Mouse (Mus musculus) heart, adult 18-20 months (tissue): ENCODE measurements at regions not wholly inside any gene's neighbourhood (a gene's known extent, or its start where the extent isn't known, plus 50 kb on each side); places are given as distances from the start of the nearest gene placed in this dataset.

Experiments used
- DNase-seq, 2 experiments: peaks; one replicate each; pipeline ENCODE4 v3.0.0; 2021 to 2022; ENCODE audit warnings: mixed read lengths in 1 of 2

DNA sequence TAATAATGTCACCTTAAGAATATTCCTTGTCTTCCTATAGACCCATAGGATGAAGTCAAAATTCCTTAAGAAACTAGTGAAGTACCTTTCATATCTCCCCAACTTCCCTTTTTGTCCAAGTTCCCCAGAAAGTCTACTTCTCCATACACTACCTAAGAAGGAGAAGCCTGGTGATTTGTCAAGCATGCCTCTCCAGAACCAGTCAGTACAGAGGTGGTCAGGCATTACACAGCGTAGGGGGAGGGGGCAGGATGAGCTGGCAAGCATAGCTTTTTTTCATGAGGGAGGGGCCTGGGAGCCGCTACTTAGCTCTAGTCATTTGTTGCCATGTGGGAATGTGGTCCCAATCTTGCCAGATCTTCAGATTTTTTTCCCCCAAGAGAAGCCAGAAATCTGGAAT lies 54.0 kb upstream of the Satb2 start:
- DNase-seq = no peak

DNA sequence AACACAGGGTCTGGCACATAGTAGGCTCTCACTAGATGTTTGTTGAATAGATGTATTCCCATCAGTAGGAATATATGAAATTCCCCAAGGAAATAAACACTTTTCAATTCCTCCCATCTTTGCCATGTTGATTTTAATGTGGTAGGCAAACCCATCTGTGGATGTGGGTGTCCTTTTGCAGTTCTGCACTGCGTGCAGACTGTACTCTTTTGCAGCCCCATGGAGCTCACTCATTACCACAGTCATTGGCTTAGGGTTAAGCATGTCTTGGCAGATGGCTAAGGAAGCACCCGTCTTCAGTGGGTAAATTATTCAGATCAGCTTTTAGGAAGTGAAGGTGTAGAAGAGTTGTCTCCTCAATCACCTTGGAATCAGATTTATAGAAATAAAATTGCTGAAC lies 54.8 kb upstream of the Satb2 start:
- DNase-seq = no peak

DNA sequence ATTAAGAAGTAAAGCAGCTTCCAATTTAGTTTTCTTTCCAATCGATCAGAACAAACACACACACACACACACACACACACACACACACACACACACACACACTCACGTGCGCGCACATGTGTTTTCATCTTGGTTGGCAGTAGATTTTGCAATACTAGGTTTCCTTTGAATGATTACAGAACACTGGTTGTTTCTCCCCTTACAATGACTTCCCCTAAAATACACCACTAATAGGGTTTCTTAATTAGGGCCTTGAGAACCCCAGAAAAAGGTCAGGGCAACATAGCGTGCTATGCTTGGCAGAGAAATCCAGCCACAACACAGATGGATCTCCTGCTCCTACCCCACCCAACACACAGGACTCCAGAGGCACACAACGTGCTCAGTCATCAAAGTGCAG lies 56.0 kb upstream of the Satb2 start:
- no peak for DNase-seq

DNA sequence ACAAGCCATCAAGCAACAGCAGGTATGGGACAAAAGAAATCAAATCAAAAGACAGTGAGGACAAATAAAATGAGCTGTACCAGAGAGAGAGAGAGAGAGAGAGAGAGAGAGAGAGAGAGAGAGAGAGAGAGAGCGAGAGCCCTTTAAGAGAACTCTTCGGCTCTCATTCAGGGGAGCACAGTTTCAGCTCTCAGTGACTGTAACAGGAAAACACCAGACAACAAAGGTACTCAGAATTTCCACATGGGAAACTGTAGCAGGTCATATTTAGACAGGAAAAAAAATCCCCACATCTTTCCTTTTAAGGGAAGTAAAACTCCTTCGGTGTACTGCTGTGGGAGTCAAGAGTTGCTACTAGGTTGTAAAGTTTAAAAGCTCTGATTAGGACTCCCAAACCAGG lies 57.9 kb upstream of the Satb2 start:
- DNase-seq = no peak

DNA sequence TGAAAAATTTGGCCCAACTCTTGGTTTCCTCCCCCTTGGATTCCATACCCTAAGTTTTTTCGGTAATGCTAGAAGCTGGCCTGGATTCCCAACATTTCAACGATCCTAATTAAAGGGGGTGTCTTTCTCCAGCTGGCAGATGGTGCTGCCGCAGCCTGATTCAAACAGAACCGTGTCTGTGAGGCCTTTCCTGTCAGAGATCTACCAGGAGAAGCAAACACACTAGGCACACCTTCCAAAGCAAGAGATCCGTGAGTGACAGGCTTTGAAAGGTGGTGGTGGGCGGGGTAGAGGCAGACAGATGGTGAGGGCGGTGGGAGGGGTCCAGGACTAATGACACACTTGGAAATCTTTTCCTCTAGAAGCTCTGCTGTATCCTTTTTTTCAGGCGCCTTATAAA lies 61.8 kb upstream of the Satb2 start:
- DNase-seq = no peak

DNA sequence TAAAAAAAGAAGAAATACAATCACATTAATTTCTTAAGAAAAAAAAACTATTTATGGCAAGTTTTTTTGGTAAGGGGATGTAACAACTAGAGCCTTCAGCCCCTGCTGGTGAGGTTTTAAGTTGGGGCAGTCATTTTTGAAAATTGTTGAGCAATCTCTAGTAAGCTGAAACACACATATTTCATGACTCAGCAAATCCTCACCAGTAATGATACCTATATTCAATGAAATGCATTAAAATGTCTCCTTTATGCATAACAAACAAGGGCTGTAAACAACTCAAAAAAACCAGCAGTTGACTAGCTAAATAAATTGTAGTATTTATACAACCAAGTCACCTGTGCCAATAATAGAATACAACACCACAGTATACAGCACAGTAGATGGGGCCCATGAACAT lies 63.1 kb upstream of the Satb2 start:
- DNase-seq = no peak

DNA sequence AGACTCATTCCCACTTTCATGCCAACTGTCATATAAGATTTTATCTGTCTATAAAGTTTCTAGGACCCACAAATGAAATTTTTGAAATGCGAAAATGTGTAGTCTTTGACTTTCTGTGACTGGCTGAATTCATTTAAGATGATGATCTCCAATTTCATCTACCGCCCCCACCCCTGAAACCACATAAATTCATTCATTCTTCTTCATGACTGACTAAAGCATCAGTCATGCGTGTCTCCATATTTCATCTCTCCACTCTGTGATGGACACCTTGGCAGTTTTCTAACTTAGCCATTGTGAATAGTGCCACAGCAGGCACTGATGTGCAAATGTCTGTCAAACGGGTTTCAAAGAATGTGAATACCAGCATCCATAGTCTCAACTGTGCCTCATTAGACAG lies 75.4 kb upstream of the Satb2 start:
- no peak for DNase-seq

DNA sequence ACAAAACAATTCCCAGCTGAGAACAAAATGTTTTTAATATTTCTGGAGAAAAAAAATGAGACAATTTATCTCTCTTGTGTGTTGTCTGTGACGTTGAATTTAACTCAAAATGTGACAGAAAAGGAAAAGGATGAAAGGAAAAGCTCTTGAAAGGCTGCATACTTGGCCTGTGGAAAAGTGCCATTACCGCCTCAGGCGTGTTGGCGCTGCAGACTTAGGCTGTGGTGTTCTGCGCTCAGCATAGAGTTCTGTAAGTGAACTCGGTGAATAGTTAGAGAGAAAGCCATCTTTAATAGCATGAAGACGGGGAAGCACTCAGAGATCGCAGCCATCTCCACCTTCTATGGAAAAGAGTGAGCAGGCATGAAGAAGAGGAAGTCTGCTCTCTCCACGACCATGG lies 77.5 kb upstream of the Satb2 start:
- DNase-seq = no peak

DNA sequence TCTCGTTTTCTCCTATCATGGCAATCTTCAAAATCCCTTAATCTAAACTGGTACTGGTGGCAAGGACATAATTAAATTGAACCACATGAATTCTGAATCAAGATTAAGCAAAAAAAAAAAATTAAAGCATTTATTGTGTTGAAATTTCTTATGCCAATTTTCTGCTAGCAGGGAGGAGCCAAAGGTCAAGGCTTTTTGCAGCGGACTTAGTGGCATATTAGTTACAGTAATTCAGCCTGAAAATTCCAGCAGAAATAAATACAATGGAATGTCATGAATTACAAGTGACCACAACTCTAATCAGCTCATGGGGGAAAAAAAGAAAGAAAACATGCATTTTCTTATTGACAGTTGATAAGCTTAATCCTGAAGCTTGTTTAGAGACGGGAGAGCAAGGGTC lies 80.8 kb upstream of the Satb2 start:
- DNase-seq = no peak

DNA sequence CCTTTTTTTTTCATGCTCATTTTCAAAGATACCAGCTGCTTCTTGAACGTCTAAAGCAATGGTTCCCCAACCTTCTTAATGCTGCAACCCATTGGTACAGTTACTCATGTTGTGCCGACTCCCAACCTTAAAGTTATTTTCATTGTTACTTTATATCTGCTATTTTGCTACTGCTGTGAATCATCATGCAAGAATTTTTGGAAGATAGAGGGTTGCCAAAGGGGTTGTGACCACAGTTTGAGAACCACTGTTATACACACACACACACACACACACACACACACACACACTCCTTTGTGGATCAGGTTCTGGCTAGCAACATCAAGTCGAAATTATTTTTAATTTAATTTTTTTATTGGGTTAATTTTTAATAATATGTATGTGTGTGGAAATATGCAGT lies 96.8 kb upstream of the Satb2 start:
- no peak for DNase-seq

DNA sequence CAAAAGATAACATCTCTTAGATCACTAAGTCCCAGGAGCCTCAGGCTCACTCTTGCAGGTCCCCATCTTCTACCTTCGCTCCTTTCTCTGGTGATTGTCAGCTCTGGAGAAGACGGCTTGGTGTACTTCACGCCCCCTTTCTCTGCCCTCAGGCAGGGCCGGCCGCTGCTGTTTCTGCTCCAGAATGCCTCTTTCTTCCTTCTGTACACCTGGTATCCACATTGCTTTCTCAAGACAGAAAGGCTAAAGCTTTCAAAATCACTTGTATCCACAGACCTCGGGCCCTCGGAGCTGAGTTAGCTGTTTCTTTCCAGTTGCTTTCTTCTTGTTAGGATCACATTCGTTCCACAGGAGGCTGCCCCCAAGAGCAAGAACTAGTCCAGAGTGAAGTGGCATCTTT lies 98.2 kb upstream of the Satb2 start:
- no peak for DNase-seq

DNA sequence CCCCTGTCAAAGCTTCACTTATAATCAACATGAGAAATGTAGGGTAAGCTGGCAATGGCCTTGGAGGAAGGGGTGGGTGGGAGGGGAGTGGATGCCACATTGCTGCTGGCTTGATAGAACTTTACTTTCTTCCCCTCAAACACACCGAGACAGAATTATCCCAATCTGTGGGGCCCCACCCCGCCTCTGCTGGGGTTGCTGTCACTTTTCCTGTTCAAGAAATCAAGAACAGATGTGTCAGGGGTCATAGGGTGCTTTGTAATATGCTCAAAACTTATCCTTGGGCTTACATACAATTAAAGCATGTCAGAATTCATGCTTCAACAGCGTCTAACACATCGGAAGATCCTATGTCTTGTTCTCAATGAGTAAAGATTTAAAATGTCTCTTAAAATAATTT lies 101.9 kb upstream of the Satb2 start:
- no peak for DNase-seq

DNA sequence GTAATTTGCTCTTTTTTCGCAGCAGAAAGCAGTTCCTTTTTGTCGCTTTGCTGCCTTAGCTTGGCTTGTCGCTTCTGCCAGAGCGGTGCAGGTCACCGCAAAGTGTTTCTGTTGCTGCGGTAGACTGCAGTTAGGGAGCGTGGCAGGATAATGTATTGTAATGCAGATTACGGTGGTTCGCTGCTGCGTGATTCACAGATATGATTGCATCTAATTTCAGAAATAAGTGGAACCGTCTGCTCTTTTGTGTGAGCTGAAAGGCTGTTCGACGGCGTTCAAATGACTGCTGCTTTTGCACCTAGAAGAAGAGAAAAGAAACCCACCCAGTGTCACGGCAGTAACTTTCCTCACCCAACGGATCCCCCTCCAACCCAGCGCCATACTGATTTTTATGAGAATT lies 104.7 kb upstream of the Satb2 start:
- DNase-seq = no peak

DNA sequence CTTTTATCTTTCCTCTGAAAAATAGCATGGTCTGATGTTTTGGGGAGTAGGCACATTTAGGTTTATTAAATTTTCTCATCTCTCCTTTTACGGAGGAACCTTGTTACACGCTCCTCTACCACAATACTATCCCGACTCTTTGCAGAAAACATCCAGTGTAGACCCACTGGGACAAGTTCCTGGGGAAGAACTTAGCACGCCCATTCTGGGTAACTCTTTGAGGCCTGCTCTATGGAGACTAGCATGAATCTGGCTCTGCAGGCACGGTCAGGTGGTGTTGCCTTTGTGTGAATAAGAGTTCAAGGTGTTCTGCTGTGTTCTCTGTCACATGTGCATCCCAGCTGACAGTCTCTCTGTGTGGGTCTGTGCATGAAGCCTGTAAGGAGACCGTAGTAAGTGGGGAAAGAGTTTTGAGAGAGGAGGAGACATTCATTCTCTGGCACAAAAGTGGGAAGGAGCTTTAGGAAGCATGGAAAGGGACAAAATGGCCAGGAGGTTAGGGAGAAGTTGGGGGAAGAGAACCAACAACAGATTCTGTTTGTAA lies 105.2 kb upstream of the Satb2 start:
- DNase-seq = no peak

DNA sequence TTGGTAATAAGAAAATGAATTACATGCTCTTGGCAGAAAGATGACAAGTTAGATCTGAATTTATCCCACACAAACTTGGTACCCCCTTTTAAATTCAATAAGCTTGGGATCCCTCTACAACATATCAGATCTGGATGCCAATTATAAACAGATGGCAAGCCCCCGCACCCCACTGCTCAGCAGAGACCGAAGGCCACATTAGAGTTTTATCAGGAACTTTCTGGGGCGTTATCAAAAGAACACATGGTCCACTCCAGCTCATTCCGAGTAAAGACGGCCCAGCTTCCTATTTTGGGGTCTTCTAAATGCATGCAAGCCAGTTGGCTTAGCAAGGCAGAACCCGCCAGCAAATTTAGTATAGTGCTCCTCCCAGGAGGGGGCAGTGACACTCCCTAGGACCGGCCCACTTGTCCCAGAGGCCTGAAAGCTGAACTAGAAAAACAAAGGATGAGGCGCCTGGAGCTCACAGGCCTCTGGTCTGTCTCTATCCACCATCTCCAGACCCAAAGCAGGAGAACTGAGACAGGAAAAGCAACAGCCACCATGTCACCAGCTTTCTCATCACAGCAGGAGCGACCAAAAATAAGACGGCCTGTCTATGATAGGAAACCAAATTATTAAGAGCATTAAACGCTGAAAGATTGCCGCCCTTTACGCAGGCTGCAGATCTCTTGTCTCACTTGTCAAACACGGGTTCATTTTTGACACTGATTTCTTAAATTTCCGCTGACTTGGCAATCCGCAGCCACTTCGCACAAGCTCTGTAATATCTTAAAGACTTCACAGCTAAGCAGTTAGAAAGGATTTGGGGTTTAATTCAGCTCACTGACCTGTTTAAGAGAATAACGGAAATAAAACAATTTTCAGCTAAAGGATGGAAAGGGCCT lies 117.2 kb upstream of the Satb2 start:
- DNase-seq = no peak

DNA sequence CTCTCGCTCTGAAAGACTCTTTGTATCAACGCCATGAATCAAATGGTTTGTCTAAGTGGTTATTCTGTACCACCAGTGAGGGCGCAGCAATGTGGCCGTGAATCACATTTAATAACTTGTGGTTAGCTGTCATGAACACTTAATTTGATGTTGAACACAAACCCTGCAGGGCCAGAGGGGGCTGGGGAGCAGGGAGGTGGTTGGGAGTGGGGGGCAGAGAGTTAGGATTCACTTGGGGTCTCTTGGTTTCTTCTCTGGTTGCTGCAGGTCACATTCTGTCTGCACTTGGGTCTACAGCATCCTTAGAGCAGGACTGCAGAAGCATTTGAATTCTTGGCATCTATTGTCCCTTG lies 117.8 kb upstream of the Satb2 start:
- DNase-seq = no peak

DNA sequence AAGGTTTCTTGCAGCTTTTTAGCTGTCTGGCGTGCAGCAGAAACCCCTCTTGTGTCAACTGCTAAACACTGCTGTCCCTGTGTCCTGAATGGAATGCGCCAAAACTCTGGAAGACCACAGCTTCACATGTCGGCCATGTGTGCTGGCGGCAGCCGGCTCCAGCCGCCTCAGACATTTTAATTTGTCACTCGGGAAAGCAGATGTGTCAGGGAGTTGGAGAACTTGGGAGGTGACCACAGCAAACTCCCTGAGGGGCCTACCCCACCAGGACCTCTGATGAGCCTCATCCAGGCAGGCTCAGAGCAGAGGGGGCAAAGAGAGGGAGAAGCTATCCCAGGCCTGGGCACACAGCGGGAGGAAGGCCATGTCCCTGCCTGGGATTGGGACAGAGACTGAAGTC lies 118.3 kb upstream of the Satb2 start:
- no peak for DNase-seq

DNA sequence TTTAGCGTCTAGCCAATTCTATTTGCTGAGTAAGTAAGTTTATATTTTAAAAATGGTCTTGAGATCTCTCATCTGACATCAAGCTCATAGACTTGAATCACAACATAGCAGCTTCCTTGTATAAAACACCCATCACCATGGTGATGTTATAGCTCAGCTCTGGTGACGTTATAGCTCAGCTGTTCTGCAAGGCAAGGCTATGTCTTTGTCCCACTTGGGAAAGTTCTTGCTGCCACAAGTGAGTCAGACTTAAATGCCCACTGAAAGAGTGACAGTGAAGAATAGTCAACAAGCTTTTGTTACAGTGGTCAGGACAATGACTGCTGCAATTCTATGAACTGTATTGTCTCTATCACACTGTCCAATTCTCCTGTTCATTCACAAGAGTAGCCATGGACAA lies 122.2 kb upstream of the Satb2 start:
- no peak for DNase-seq

DNA sequence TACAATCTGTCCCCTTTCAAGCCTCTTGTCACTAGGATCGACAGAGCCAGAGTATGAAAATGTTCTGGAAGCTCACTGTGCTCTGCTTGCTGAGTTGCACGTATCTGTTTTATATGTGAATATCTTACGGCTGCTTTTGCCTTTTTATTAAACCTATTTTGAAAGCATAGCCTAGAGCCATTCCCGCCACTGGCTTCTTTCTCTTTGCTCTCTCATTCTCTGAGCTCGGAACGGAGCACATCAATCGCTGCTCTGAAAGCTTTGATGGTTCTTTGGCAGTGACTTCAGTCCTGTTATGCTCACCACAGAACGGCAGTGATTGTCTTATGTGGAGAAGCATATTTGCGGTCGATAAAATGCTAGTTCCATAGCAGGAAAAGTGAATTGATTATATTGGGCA lies 128.9 kb upstream of the Satb2 start:
- DNase-seq = no peak

DNA sequence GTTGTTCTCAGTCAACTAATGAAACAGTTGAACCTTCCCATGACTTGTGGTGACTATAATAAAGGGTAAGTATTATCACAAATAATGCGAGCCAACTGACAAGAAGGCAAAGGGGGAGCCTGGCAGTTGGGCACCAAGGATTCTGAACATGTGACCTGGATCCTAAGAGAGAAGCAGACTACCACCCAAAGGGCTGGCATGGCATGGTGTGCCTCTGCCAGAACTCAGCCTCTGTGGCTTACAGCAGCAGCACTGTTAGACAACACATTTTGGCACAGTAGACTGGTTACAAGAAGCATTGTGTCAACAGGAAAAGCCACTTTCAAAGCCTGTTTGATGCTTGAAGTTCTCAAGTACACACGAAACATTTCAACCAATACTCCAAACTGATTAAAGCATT lies 142.2 kb upstream of the Satb2 start:
- no peak for DNase-seq

DNA sequence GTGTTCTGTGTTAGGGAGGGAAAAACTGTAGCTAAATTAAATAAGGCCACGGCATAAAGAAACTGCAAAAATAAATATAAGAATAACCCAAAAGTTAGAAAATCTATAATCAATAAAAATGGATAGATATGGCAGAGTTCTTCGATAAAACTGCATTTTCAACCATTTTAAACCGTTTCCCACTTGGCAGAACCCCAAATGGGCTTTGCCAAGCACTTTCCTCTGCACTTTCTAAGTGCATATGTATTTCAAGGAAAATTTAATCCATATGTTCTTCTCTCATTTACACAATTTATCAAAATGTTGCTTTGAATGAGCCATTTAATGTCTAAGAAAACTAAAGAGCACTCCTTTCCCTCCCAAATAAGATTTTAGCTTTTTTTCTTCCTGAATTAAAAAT lies 165.7 kb upstream of the Satb2 start:
- DNase-seq = no peak

DNA sequence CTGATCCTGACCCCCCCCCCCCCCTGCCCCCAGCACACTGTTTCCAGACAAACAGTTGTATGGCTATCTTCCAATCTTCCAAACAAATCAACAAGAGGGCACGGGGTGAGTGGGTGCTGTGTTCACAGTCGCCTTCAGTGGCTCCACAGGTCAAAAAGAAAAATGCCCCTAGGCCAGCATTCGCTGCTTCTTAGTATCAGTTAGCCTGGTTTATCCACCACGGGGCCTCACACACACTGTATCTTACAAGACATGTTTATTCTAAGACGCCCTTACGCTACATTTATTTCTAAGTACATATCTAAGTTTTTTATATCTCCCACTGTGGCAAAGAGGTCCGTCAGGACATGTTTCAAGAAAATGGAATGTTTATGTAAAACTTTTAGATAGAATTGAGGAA lies 177.4 kb upstream of the Satb2 start:
- DNase-seq = no peak

DNA sequence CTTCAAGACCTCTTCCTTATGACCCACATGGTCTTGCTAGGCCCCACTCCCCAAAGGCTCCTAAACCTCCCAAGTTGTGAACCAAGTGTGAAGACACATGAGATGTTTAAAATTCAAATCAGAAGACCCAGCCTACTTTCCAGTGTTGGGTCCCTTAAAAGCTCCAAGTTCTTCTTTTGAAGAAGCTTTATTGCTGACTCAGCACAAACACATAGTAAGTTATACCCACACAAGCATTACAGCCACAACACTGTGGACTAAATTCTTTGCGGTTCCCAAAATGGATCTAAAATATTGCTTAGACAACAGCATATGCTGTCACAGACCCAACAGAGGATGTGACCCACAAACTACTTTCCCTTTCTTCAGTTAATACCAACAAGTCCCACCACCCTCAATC lies 186.0 kb upstream of the Satb2 start:
- no peak for DNase-seq

DNA sequence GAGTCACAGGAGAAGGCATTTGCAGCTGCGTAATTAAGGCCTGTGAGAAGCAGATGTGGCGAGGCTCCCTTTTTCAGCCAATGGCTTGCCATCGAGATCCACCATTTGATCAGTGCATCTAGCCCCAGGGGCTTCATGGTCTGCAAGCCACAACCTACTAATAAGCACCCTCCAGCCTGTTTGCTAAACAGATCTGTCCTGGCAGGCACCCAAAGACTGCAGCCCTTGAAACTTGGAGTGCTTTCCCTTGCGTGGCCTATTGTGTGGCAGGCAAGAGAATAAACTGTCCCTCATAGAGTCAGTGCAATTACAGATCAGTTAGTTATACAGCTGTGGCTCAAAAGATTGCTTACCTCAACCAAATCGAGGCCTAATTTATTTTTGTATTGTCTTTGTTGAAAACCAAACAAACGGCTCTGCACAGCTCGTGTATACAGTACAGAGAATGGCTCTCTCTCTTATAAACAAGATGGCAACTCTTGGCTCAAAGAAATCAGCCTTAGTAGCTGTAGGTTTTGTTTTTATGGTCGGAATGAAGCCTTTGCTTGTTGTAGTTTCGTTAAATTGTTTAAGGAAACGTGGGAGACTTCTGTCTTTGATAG lies 195.9 kb upstream of the Satb2 start:
- peak in 1 of 2 experiments; percentile 5 for DNase-seq
